Mouse (Mus musculus) bone marrow, adult 2 months (tissue): ENCODE measurements around the gene Zbtb18.

Experiments
- CTCF ChIP-seq: fragments of 200-500 bp; IDR thresholded peaks from 2 replicates; pipeline ENCODE4 v1.5.1; 2011; ENCODE audit warnings: low read length, control low read depth; ENCODE audit not compliant: control insufficient read depth, insufficient read depth
- POLR2A ChIP-seq: fragments of 200-500 bp; IDR thresholded peaks from 2 replicates; pipeline ENCODE4 v1.6.1; 2011; ENCODE audit warnings: low read depth, mild to moderate bottlenecking, control low read depth, low read length, borderline replicate concordance; ENCODE audit not compliant: control insufficient read depth

DNA sequence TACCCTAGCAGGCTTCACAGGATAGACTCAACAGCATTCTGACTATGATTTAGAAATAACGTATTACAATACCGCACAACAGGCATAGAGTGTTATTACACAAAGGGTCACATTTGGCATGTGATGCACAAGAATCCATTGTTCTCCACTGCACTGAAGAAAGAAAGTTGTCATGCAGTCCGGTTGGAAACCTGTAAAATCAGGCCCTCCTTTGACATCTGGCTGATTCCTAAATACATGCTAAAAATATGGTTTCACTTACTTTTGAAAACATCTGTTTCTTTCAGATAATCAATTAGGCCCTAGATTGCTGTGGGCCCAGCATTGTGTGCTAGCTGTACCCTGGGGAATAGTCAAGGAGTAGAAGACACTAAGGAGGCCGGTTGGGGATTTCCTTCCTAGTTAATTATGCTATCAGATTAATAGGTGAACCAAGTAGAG lies 9.9 kb downstream of the Zbtb18 start:
- TF ChIP-seq POLR2A (no peak), CTCF (no peak)
